Mouse (Mus musculus): ENCODE results near the gene Tmprss11a. TPM values are rescaled to one million over a fixed set of nuclear protein-coding genes. Genes with fewer than 3 reads are reported as not detected.

Tmprss11a gene
- polyA plus RNA-seq, 1 experiment: not detected

GRCm38 (mm10) chr5:86410815-86411214 lies 58.0 kb downstream of the Tmprss11a start:
- no peaks in the 10 kb centered on the region for H3K4me1 ChIP-seq (ENCODE audit: control insufficient read depth, insufficient read depth, insufficient read length, low read length)
- H3K27me3 ChIP-seq (ENCODE audit: control insufficient read depth, insufficient read depth, low read length): no peaks in the 10 kb centered on the region
- H3K27ac ChIP-seq (ENCODE audit: insufficient read depth, low read depth, low read length): no peak overlapping the region
- no peak overlapping the region for H3K4me3 ChIP-seq (ENCODE audit: low read depth, low read length)
- TF ChIP-seq POLR2A (IDR thresholded peaks at IDR 0.05; ENCODE audit: low read depth, low read length): no peak
- no peak for TF ChIP-seq CTCF (IDR thresholded peaks at IDR 0.05; ENCODE audit: extremely low read depth, insufficient read length, insufficient replicate concordance, low read depth, low read length)
- H3K36me3 ChIP-seq (ENCODE audit: control insufficient read depth, insufficient read depth, low read length): no peaks in the 10 kb centered on the region
- WGBS: 19% methylated on average over 3 of the region's 3 CpGs

- Histone ChIP-seq H3K4me1 (ENCODE audit: control insufficient read depth, insufficient read depth, insufficient read length, low read length) (no peaks in the 10 kb centered on the region), H3K27ac (ENCODE audit: insufficient read depth, low read depth, low read length) (no peak overlapping the region)
- 88% methylated on average over 2 of the region's 2 CpGs for WGBS
Measured at GRCm38 (mm10) chr5:86407941-86408340, 60.8 kb downstream of the Tmprss11a start.

DNA sequence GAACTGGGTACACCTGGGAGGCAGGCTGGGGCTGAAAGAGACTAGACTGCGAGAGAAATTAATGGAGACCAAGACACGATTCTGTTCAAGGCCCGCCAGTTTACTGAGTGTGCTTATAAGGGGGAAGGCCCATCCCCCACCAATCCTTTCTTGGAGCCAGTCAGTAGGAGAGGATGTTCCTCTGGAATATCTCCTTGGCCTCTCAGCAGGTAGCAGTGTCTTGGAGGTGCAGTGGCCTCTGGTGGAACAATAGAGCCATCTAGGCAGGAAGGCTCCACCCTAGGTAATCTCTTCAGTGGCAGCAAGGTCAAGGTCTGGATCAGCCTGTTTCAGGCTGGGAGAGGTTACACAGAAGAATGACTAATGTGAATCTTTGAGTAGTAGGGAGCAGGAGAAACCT lies 61.6 kb downstream of the Tmprss11a start:
- 81% methylated on average over 3 of the region's 3 CpGs for WGBS
- Histone ChIP-seq H3K36me3 (ENCODE audit: control insufficient read depth, insufficient read depth, low read length) (no peaks in the 10 kb centered on the region), H3K27me3 (ENCODE audit: control insufficient read depth, insufficient read depth, low read length) (no peaks in the 10 kb centered on the region), H3K4me1 (ENCODE audit: control insufficient read depth, insufficient read depth, insufficient read length, low read length) (no peaks in the 10 kb centered on the region), H3K27ac (ENCODE audit: insufficient read depth, low read depth, low read length) (no peak overlapping the region), H3K4me3 (ENCODE audit: low read depth, low read length) (no peak overlapping the region)
- TF ChIP-seq POLR2A (IDR thresholded peaks at IDR 0.05; ENCODE audit: low read depth, low read length): no peak

More at GRCm38 (mm10) chr5:86407941-86408340, 60.8 kb downstream of the Tmprss11a start:
- Histone ChIP-seq H3K36me3 (ENCODE audit: control insufficient read depth, insufficient read depth, low read length) (no peaks in the 10 kb centered on the region), H3K4me3 (ENCODE audit: low read depth, low read length) (no peak overlapping the region), H3K27me3 (ENCODE audit: control insufficient read depth, insufficient read depth, low read length) (no peaks in the 10 kb centered on the region)
- no peak for TF ChIP-seq POLR2A (IDR thresholded peaks at IDR 0.05; ENCODE audit: low read depth, low read length)
- TF ChIP-seq CTCF (IDR thresholded peaks at IDR 0.05; ENCODE audit: extremely low read depth, insufficient read length, insufficient replicate concordance, low read depth, low read length): no peak

DNA sequence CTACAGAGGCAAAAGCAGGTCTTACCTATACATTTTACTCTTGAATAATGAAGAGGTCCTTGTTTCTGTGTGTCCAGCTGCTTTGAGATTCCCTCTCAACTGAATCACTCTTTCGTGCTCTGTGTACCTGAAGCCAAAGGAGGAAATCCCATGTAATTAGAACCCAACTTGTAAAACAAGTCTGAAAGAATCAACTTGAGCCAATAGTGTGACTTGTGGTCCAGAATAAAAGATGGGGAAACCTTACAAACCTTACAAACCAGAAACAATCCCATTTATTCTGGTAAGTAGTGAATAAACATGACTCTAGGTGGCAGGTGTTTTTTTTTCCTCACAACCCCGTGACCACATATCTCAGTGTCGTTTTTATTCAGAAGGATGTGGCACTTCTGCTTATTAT lies 95.5 kb downstream of the Tmprss11a start, which contains the start of gene Tmprss11d:
Tmprss11d (minus strand) TSS at position 101 of the 400 bp plus-strand sequence.
- 48% methylated on average over 3 of the region's 3 CpGs for WGBS
- no peak within 1 kb of the TSS for H3K27ac ChIP-seq (ENCODE audit: insufficient read depth, low read depth, low read length)
- no peaks in the 10 kb centered on the region for H3K36me3 ChIP-seq (ENCODE audit: control insufficient read depth, insufficient read depth, low read length)
- H3K27me3 ChIP-seq (ENCODE audit: control insufficient read depth, insufficient read depth, low read length): no peaks in the 10 kb centered on the region
- TF ChIP-seq POLR2A (IDR thresholded peaks at IDR 0.05; ENCODE audit: low read depth, low read length) (no peak), CTCF (IDR thresholded peaks at IDR 0.05; ENCODE audit: extremely low read depth, insufficient read length, insufficient replicate concordance, low read depth, low read length) (no peak)
- H3K4me3 ChIP-seq (ENCODE audit: low read depth, low read length): no peak within 1 kb of the TSS
- H3K4me1 ChIP-seq (ENCODE audit: control insufficient read depth, insufficient read depth, insufficient read length, low read length): no peaks in the 10 kb centered on the region

Other genes with a start within 250 kb of the Tmprss11a start
- gene Tmprss11c, start 179.7 kb downstream of the Tmprss11a start, polyA plus RNA-seq (2012; rRNA removed): not detected in 2 replicates
- gene Tmprss11d, start 95.6 kb downstream of the Tmprss11a start, polyA plus RNA-seq (2012; rRNA removed): not detected in 2 replicates
- not detected in 2 replicates for gene Tmprss11g, start 49.6 kb upstream of the Tmprss11a start, polyA plus RNA-seq (2012; rRNA removed)
- not detected in 2 replicates for gene Tmprss11f, start 163.4 kb upstream of the Tmprss11a start, polyA plus RNA-seq (2012; rRNA removed)
- gene Tmprss11b, start 207.4 kb upstream of the Tmprss11a start, polyA plus RNA-seq (2012; rRNA removed): not detected in 2 replicates